Mouse (Mus musculus) intestine, postnatal 0 days (tissue): ENCODE measurements at regions not wholly inside any gene's neighbourhood (a gene's known extent, or its start where the extent isn't known, plus 50 kb on each side); places are given as distances from the start of the nearest gene placed in this dataset.

ENCODE experiments used
- ATAC-seq: fragments of 200-750 bp; cut with Nextera tagmentation; 2 replicates; pipeline ENCODE4 v1.8.0; 2017; ENCODE audit warnings: mild to moderate bottlenecking, moderate TSS enrichment, moderate library complexity
- H3K27ac ChIP-seq: fragments of 300-500 bp; sonication (generic); 2 replicates; pipeline ENCODE4 v1.5.1; 2014; ENCODE audit warnings: mild to moderate bottlenecking, low read depth, low read length, moderate library complexity
- H3K27me3 ChIP-seq: fragments of 300-500 bp; sonication (generic); replicated peaks from 2 replicates; pipeline ENCODE4 v1.6.1; 2014; ENCODE audit warnings: low read length, mixed read lengths; ENCODE audit not compliant: control insufficient read depth, insufficient read depth
- H3K36me3 ChIP-seq: fragments of 300-500 bp; sonication (generic); 2 replicates; pipeline ENCODE4 v1.6.1; 2014; ENCODE audit warnings: mild to moderate bottlenecking, moderate library complexity; ENCODE audit not compliant: control insufficient read depth, insufficient read depth
- H3K4me1 ChIP-seq: fragments of 300-500 bp; sonication (generic); replicated peaks from 2 replicates; pipeline ENCODE4 v1.6.1; 2014; ENCODE audit warnings: antibody characterized with exemption, low read length, mixed read lengths; ENCODE audit not compliant: control insufficient read depth, insufficient read depth
- H3K4me2 ChIP-seq: fragments of 300-500 bp; sonication (generic); replicated peaks from 2 replicates; pipeline ENCODE4 v1.6.1; 2014; ENCODE audit warnings: low read depth, mild to moderate bottlenecking, moderate library complexity
- H3K4me3 ChIP-seq: fragments of 300-500 bp; sonication (generic); 2 replicates; pipeline ENCODE4 v1.5.1; 2014; ENCODE audit warnings: low read depth, low read length
- H3K9ac ChIP-seq: fragments of 300-500 bp; sonication (generic); 2 replicates; pipeline ENCODE4 v1.6.1; 2014; ENCODE audit warnings: mild to moderate bottlenecking, low read depth, low read length
- H3K9me3 ChIP-seq: fragments of 300-500 bp; sonication (generic); 2 replicates; pipeline ENCODE4 v1.6.1; 2016; ENCODE audit warnings: mixed run types; ENCODE audit not compliant: control insufficient read depth
- CTCF ChIP-seq: sonication (generic); IDR thresholded peaks from 2 replicates; pipeline ENCODE4 v1.5.1; 2016; ENCODE audit warnings: low read depth, mild to moderate bottlenecking, control low read depth, antibody characterized with exemption, moderate library complexity
- WGBS: fragments of 180-500 bp; shearing (Covaris S2); extraction: QIAGEN DNeasy Blood & Tissue Kit; methylation state at CpG from one replicate; pipeline ENCODE4 v1.1.7; 2014; 5-methylcytosine and 5-hydroxymethylcytosine counted together

DNA sequence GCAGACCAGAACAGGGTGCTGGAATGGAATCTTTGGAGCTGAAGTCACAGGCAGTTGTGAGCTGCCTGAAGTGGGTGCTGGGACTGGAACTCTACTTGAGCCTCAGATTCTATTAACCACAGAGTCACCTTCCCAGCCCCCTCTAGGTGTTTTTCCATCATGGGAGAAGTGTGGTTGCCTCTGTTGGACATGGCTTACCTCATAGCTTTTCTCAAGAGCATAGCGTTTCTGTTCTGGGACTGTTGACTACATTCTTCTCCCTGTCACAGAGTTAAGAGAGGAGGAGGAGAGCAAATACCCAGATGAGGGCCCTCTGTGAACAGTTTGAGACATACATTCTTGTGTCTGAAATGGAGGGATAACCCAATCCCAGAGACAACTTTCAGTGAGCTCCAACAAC, 81.5 kb upstream of the Tas2r119 start:
- no peak overlapping the region for H3K9ac ChIP-seq
- no peak overlapping the region for H3K4me3 ChIP-seq
- no peaks in the 10 kb centered on the region for H3K27me3 ChIP-seq
- no peak for ATAC-seq
- no peak for TF ChIP-seq CTCF
- no peak overlapping the region for H3K4me2 ChIP-seq
- H3K36me3 ChIP-seq = no peaks in the 10 kb centered on the region
- no peaks in the 10 kb centered on the region for H3K4me1 ChIP-seq
- no peaks in the 10 kb centered on the region for H3K9me3 ChIP-seq
- no peak overlapping the region for H3K27ac ChIP-seq
- WGBS = 56% methylated on average over 1 of the region's 1 CpGs

DNA sequence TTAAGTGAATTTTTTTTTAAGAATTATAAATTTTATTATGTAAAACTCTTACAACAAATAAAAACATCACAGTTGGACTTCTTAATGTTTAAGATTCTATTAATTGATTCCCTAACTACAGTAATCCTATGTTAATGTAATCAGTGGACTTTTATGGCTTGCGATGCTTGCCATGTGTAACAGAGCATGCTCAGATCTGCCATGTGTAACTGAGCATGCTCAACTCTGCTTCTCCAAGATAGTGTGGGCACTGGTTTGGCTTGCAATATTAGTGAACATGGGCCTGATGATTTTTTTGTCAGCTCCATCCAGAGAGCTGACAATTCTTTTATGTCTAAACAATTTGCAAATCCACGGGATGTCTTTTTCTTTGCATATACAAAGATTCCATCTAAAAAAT, 66.4 kb upstream of the Tas2r119 start:
- Histone ChIP-seq H3K9ac (no peak overlapping the region), H3K4me1 (no peaks in the 10 kb centered on the region), H3K4me3 (no peak overlapping the region), H3K9me3 (no peaks in the 10 kb centered on the region), H3K27me3 (no peaks in the 10 kb centered on the region), H3K4me2 (no peak overlapping the region), H3K27ac (no peak overlapping the region), H3K36me3 (no peaks in the 10 kb centered on the region)
- ATAC-seq = no peak
- no peak for TF ChIP-seq CTCF
- 87% methylated on average over 2 of the region's 2 CpGs for whole genome bisulfite sequencing
